Mouse (Mus musculus) lung, adult 2 months (tissue): ENCODE results near the gene Cend1.

Experiments used
- CTCF ChIP-seq: fragments of 200-500 bp; IDR thresholded peaks from 2 replicates; pipeline ENCODE4 v1.5.1; 2011; ENCODE audit warnings: mild to moderate bottlenecking, low read length, control low read depth; ENCODE audit not compliant: insufficient read depth
- POLR2A ChIP-seq: fragments of 200-500 bp; IDR thresholded peaks from 2 replicates; pipeline ENCODE4 v1.6.1; 2011; ENCODE audit warnings: low read depth, mild to moderate bottlenecking, control low read depth, low read length, borderline replicate concordance; ENCODE audit errors: extremely low read depth

DNA sequence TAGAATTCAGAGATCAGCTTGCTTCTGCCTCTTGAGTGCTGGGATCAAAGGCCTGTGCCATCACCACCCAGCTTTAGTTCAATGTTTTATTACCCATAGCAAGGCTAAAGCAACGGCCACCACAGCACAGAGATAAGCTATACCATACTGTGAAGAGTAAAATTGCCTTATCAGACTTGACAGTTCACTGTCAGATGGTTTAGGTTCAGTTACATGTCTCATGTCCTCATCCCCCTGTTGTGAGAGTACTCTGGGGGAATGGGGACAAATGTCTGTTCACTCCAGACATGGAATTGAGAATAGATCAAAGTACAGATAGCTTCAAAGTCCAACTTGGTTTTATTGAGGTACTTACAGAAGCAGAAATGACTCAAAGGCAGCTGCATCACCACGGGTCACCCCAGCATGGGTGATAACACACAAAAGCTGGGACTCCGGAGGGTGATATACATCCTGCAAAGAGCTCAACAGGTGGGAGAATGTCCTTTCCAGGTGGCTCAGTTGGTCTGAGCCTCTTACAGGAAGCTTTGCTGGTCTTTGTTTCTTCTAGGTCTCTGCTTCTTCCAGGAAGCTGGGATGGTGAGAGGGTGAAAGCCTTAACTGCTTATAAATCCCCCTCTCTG, 40.7 kb downstream of the Cend1 start:
- TF ChIP-seq CTCF, result no peak
- TF ChIP-seq POLR2A, result no peak
